Mouse (Mus musculus): ENCODE measurements around the gene Zcchc14. TPM values are rescaled to one million over a fixed set of nuclear protein-coding genes. Genes with fewer than 3 reads are reported as not detected.

The Zcchc14 gene
- polyA plus RNA-seq, 1 experiment = 8.2 TPM

- peak overlapping the region; percentile 69 for H3K27ac ChIP-seq (ENCODE audit: insufficient read depth, low read depth, low read length)
- TF ChIP-seq CTCF (IDR thresholded peaks at IDR 0.05; ENCODE audit: low read depth, low read length) (no peak), POLR2A (IDR thresholded peaks at IDR 0.05; ENCODE audit: borderline replicate concordance, low read depth, low read length) (no peak)
- H3K4me1 ChIP-seq (ENCODE audit: control insufficient read depth, insufficient read depth, low read length) = peaks cover 79% of the 10 kb centered on the region
- no peak overlapping the region for H3K4me3 ChIP-seq (ENCODE audit: insufficient read depth, low read length)
Observed at GRCm38 (mm10) chr8:121635534-121635933, 17.2 kb downstream of the Zcchc14 start.

- TF ChIP-seq CTCF (IDR thresholded peaks at IDR 0.05; ENCODE audit: low read depth, low read length) = 0 out of 2 replicates have a peak, but pooled peaks have one; percentile 7
- TF ChIP-seq POLR2A (IDR thresholded peaks at IDR 0.05; ENCODE audit: borderline replicate concordance, low read depth, low read length) = no peak
- H3K4me1 ChIP-seq (ENCODE audit: control insufficient read depth, insufficient read depth, low read length) = peaks cover 63% of the 10 kb centered on the region
- peak overlapping the region; percentile 67 for H3K27ac ChIP-seq (ENCODE audit: insufficient read depth, low read depth, low read length)
- no peak overlapping the region for H3K4me3 ChIP-seq (ENCODE audit: insufficient read depth, low read length)
Observed at GRCm38 (mm10) chr8:121632401-121632800, 20.3 kb downstream of the Zcchc14 start.

GRCm38 (mm10) chr8:121631645-121632071, 21.0 kb downstream of the Zcchc14 start:
- no peak for TF ChIP-seq POLR2A (IDR thresholded peaks at IDR 0.05; ENCODE audit: borderline replicate concordance, low read depth, low read length)
- no peak for TF ChIP-seq CTCF (IDR thresholded peaks at IDR 0.05; ENCODE audit: low read depth, low read length)
- Histone ChIP-seq H3K4me3 (ENCODE audit: insufficient read depth, low read length) (no peak overlapping the region), H3K27ac (ENCODE audit: insufficient read depth, low read depth, low read length) (peak overlapping the region; percentile 67), H3K4me1 (ENCODE audit: control insufficient read depth, insufficient read depth, low read length) (peaks cover 59% of the 10 kb centered on the region)

- Histone ChIP-seq H3K4me1 (ENCODE audit: control insufficient read depth, insufficient read depth, low read length) (peaks cover 35% of the 10 kb centered on the region), H3K27ac (ENCODE audit: insufficient read depth, low read depth, low read length) (peak overlapping the region; percentile 65), H3K4me3 (ENCODE audit: insufficient read depth, low read length) (no peak overlapping the region)
- TF ChIP-seq CTCF (IDR thresholded peaks at IDR 0.05; ENCODE audit: low read depth, low read length) = no peak
- TF ChIP-seq POLR2A (IDR thresholded peaks at IDR 0.05; ENCODE audit: borderline replicate concordance, low read depth, low read length) = no peak
Observed at GRCm38 (mm10) chr8:121628681-121629080, 24.0 kb downstream of the Zcchc14 start.

- no peak for TF ChIP-seq CTCF (IDR thresholded peaks at IDR 0.05; ENCODE audit: low read depth, low read length)
- TF ChIP-seq POLR2A (IDR thresholded peaks at IDR 0.05; ENCODE audit: borderline replicate concordance, low read depth, low read length) = no peak
- Histone ChIP-seq H3K4me1 (ENCODE audit: control insufficient read depth, insufficient read depth, low read length) (peaks cover 46% of the 10 kb centered on the region), H3K27ac (ENCODE audit: insufficient read depth, low read depth, low read length) (no peak overlapping the region), H3K4me3 (ENCODE audit: insufficient read depth, low read length) (no peak overlapping the region)
Observed at GRCm38 (mm10) chr8:121623043-121623442, 29.7 kb downstream of the Zcchc14 start.

GRCm38 (mm10) chr8:121621879-121622278, 30.8 kb downstream of the Zcchc14 start:
- H3K4me1 ChIP-seq (ENCODE audit: control insufficient read depth, insufficient read depth, low read length) = peaks cover 44% of the 10 kb centered on the region
- no peak overlapping the region for H3K4me3 ChIP-seq (ENCODE audit: insufficient read depth, low read length)
- no peak overlapping the region for H3K27ac ChIP-seq (ENCODE audit: insufficient read depth, low read depth, low read length)
- TF ChIP-seq POLR2A (IDR thresholded peaks at IDR 0.05; ENCODE audit: borderline replicate concordance, low read depth, low read length) (no peak), CTCF (IDR thresholded peaks at IDR 0.05; ENCODE audit: low read depth, low read length) (no peak)

GRCm38 (mm10) chr8:121620801-121621516, 31.7 kb downstream of the Zcchc14 start:
- TF ChIP-seq CTCF (IDR thresholded peaks at IDR 0.05; ENCODE audit: low read depth, low read length) (no peak), POLR2A (IDR thresholded peaks at IDR 0.05; ENCODE audit: borderline replicate concordance, low read depth, low read length) (no peak)
- no peak overlapping the region for H3K27ac ChIP-seq (ENCODE audit: insufficient read depth, low read depth, low read length)
- H3K4me1 ChIP-seq (ENCODE audit: control insufficient read depth, insufficient read depth, low read length) = peaks cover 44% of the 10 kb centered on the region
- no peak overlapping the region for H3K4me3 ChIP-seq (ENCODE audit: insufficient read depth, low read length)

- H3K4me3 ChIP-seq (ENCODE audit: insufficient read depth, low read length) = no peak overlapping the region
- TF ChIP-seq CTCF (IDR thresholded peaks at IDR 0.05; ENCODE audit: low read depth, low read length) (no peak), POLR2A (IDR thresholded peaks at IDR 0.05; ENCODE audit: borderline replicate concordance, low read depth, low read length) (no peak)
- H3K27ac ChIP-seq (ENCODE audit: insufficient read depth, low read depth, low read length) = no peak overlapping the region
Observed at GRCm38 (mm10) chr8:121619401-121619995, 33.2 kb downstream of the Zcchc14 start.

GRCm38 (mm10) chr8:121613419-121613818, 39.3 kb downstream of the Zcchc14 start:
- Histone ChIP-seq H3K4me1 (ENCODE audit: control insufficient read depth, insufficient read depth, low read length) (peaks cover 15% of the 10 kb centered on the region), H3K4me3 (ENCODE audit: insufficient read depth, low read length) (no peak overlapping the region), H3K27ac (ENCODE audit: insufficient read depth, low read depth, low read length) (no peak overlapping the region)
- TF ChIP-seq POLR2A (IDR thresholded peaks at IDR 0.05; ENCODE audit: borderline replicate concordance, low read depth, low read length) (no peak), CTCF (IDR thresholded peaks at IDR 0.05; ENCODE audit: low read depth, low read length) (no peak)

More at GRCm38 (mm10) chr8:121619401-121619995, 33.2 kb downstream of the Zcchc14 start:
- peaks cover 44% of the 10 kb centered on the region for H3K4me1 ChIP-seq (ENCODE audit: control insufficient read depth, insufficient read depth, low read length)

GRCm38 (mm10) chr8:121609916-121610315, 42.8 kb downstream of the Zcchc14 start:
- H3K27ac ChIP-seq (ENCODE audit: insufficient read depth, low read depth, low read length) = no peak overlapping the region
- H3K4me1 ChIP-seq (ENCODE audit: control insufficient read depth, insufficient read depth, low read length) = peaks cover 10% of the 10 kb centered on the region
- H3K4me3 ChIP-seq (ENCODE audit: insufficient read depth, low read length) = no peak overlapping the region
- no peak for TF ChIP-seq POLR2A (IDR thresholded peaks at IDR 0.05; ENCODE audit: borderline replicate concordance, low read depth, low read length)
- TF ChIP-seq CTCF (IDR thresholded peaks at IDR 0.05; ENCODE audit: low read depth, low read length) = no peak
